Mouse (Mus musculus): ENCODE measurements around the gene Pgap2.
"Not testable (repeated sequence)": the region's sequence is repeated elsewhere in the genome, so short reads cannot be mapped to it uniquely, and the experiment has no call there.

The Pgap2 gene

GRCm38 (mm10) chr7:102242917-102243316, 32.9 kb downstream of the Pgap2 start:
- DNase-seq: no peak

GRCm38 (mm10) chr7:102243870-102244269, 33.9 kb downstream of the Pgap2 start:
- peak; percentile 58 for DNase-seq

DNA sequence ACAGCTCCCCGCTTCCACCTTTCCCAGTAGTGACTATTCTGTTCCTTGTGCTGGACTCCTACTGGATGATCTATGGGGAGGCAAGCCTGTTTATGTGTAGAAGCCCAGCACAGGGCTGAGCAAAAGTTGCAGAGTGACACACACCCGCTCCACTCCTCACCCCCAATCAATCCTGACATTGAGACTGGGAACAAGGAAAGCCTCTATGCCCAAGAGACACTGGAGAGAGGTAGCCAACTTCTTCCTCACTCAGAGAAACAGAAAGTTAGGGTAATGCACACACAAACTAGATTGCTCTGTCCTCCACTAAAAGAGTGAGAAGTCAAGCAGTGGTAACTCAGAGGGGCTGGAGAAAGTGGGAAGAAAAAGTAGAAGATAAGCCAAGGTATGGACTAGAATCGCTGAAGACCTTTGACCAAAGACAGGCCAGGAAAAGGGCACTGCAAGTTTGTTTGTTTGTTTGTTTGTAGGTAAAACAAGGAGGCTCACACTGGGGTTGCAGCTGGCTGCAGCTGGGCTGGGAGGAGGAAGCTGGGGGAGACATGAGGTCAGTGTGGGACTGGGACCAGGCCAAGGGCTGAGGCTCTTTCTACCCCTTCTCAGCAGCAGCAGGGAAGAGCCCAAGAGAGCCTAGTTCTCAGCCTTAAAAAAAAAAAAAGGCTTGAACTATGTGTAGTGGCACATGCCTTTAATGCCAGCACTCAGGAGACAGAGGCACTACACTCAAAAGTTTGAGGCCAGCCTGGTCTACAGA, 35.0 kb downstream of the Pgap2 start:
- peak; percentile 76 for DNase-seq

GRCm38 (mm10) chr7:102245775-102246174, 35.8 kb downstream of the Pgap2 start:
- peak; percentile 71 for DNase-seq

- DNase-seq: no peak
These were observed 36.3 kb downstream of the Pgap2 start for GRCm38 (mm10) chr7:102246265-102246664.

- DNase-seq: peak; percentile 46
These were observed 37.2 kb downstream of the Pgap2 start for GRCm38 (mm10) chr7:102246956-102247797.

DNA sequence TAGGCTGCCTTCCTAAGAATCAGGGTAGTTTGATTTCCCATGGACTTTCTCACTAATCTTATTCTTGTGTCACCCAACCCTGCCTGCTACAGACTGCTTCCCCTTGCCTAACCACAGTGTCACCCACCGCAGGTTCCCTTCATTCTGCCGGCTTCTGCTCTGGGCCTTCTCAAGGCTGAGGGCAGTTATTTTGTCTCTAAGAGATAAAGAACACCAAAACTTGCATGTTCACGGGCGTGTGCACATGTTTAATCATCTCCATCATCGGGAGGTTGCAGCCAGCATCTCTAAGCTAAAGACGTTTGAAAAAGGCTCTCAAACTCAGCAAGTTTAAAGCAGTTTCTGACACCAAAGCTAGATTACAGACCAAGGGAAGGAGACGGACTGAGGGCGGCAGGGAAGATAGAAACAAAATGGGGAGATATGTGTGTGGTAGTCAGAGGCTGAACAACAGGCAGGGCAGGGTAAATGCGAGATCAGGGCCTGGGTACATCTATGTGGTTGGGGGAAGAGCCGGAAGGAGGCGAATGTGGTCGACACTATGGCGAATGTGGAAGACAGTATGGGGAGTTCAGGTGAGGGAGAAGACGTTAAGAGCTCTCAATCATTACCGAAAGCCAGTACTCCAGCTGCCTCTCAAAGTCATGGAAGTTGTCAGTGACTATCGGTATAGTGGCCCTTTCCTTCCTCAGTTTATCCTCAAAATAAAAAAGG, 38.8 kb downstream of the Pgap2 start:
- no peak for DNase-seq

DNA sequence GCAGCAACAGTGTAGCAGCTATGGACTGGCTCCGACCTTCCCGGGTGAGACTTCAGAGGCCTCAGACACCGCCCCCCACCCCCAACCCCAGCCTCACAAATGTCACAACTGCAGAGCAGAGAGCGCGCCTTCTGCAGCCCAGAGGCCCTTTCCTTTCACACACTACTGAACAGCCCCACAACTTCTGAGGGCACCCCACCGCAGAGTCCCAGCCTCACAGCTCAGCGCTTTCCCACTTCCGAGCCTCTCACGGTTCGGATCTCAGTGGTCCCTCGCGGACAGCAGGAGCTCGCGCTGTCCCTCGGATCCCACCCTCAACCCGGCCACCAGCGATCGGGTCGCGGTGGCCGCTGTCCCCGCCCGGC, 39.5 kb downstream of the Pgap2 start:
- DNase-seq: peak; percentile 65

DNA sequence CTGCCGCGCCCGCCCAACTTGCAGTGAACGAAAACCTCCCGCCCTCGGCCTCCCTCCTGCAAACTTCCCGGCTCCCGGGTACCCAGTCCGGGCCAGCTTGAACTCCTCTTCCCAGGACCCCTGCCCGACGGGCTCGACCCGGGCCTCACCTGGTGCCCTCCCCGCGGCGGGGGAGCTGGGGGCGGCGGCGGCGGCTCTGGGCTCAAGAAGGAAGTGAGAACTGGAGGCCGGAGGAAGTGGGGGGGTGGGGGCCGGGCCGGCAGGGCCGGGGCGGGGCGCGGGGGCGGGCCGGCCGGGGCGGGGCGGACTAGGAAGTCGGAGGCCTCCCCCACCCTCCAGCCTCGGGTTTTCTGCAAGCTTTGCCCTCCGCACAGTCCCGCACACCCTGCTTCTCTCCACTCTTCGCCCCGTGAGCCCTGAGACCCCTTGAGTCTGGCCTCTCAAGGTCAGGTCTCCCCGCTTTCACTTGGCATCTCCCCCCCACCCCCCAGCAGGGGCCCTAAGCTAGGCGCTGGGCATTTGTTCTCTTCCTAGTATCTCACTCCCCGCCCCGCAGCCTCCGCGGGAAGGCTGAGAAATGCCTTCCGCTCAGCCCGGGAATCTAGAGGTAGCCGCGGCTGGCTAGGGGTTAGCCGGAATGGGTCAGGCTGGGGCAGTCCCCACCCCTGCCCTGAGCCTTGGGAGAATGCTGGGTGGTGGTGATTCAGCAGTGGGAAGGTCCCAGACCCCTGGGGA, 40.1 kb downstream of the Pgap2 start:
- DNase-seq: peak; percentile 90

DNA sequence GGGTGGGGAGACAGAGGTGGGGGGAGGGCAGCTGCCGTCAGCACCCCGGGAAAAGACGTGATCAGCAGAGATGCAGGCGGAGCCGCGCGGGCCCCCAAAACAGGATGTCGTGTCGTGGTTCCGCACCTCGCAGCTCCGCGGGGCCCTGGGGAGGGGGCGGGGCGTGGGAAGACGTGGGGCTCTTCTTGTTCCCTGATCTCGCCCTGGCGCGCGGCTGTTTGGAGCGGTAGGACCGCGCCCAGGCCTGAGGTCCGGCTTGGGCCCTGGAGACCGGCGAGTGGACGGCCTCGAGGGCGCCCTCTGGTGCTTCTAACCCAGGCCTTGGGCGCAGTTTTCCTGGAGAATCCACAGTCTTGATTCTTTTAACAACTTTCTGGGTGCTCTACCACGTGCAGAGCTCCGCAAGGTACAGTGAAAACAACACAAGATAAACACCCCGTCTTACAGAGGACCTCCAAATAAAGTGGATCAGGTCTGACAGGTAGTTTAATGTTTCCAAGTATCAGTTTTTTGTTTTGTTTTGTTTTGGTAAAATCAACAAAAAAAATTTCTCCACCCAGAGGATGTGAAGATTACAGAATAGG, 40.7 kb downstream of the Pgap2 start:
- peak; percentile 95 for DNase-seq

DNA sequence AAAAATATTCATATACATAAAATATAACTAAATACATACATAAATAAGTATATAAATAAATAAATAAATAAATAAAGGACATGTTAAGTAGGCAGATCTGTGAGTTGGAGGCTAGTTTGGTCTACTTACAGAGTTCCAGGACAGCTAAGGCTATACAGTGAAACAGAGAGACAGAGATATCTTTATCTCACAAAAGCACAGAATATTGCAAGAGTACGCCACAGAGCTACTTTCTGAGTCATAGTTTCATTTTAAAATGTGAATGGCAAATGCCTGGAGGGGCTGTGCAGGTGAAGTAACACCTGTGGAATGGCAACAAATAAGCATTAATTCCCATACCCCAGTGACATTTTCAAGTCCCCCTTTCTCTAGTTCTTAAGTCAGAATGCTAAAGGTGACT, 43.6 kb downstream of the Pgap2 start:
- DNase-seq: no peak

- no peak for DNase-seq
These were observed 45.9 kb downstream of the Pgap2 start, which contains the start of gene Rhog for GRCm38 (mm10) chr7:102255954-102256353. TSS of gene Rhog (minus strand) at chr7:102256054.

DNA sequence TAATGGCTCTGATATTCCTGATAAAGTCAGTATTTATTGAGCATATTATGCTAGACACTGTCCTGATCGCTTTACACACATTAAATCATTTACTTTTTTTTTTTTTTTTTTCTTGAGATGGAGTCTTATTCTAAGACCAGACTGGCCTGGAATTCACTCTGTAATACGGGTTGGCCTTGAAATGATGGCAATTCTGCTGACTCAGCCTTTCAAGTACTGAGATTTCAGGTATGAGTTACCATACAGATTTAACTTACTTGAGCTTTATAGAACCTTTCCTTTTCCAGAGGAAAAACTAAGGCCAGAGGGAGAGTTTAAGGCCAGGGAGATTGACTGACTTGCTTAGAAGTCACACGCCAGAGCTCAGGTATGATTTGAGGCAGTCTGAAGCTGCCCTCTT, 46.6 kb downstream of the Pgap2 start:
- DNase-seq: no peak

DNA sequence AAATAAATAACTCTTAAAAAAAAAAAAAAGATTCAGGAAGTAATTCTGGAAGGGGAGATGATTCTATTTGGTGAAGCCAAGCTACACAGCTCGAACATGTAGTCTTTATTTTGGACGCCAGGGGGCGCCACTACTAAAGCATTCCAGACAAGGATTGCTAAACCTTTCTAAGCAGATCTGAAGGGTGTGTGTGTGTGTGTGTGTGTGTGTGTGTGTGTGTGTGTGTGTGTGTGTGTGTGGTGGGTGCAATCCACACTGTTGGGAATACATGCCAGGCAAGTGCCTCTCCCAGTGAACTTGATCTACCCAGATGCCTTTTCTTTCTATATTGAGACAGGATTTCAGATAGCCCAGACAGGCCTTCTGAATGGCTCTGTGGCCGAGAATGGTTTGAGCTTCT, 48.2 kb downstream of the Pgap2 start:
- DNase-seq: peak; percentile 90

GRCm38 (mm10) chr7:102258753-102259152, 48.7 kb downstream of the Pgap2 start:
- DNase-seq: no peak

GRCm38 (mm10) chr7:102259716-102260479, 49.9 kb downstream of the Pgap2 start:
- no peak for DNase-seq

DNA sequence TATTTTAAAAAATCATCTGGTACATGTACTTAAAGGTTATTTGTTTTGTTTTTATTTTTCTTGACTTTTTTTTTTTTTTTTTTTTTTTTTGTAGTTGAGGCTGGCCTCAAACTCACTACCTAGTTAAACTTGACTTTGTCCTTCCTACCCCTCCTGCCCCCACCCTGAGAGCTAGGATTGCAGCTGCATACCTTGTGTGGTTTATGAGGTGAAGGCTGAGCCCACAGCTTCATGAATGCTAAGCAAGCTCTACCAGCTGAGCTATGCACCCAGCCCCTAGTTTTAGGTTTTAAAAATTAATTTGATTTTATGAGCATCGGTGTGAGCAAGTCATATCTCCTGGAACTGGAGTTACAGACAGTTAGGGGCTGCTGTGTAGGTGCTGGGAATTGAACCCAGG, 50.5 kb downstream of the Pgap2 start:
- no peak for DNase-seq

DNA sequence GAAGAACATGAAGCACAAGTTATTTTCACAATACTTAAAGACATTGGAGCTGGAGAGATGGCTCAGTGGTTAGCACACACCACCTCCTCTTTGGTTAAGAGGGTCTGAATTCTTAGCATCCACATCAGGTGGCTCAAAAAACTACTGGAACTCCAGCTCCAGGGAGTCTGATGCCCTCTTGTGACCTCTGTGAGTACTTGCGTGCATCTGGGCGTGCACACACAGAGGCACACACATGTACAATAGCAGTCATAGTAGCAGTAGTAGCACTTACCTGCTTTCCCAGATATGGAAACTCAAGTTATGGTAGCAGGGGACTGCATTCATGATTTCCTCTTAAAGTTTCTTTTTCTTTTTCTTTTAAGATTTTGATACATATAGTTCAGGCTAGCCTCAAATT, 53.0 kb downstream of the Pgap2 start:
- DNase-seq: no peak

- not testable (repeated sequence) for DNase-seq
These were observed 56.0 kb downstream of the Pgap2 start for GRCm38 (mm10) chr7:102266021-102266400.

- DNase-seq: peak; percentile 22
These were observed 56.5 kb downstream of the Pgap2 start for GRCm38 (mm10) chr7:102266401-102267042.

DNA sequence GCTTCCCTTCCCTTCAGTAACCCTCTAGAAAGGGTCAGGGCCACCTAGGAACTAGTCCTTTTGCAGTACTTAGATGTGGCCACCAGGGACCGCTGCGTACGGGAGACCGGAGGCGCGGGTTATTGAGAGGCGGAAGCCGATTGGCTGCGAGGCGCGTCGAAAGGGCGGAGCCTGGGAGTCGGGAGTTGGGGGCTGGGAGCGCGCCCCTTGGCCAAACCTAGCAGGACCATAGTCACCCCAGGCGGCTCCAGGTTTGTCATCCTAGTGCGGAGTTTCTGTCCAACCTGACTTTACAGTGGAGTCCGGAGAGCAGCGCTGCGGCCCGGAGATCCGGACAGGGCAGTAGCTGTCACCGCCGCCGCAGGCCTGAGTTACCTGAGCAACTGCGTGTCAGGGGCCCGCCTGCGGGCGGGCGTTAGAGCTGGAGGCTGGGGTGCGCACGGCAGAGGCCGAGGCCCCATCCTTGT, 57.1 kb downstream of the Pgap2 start:
- DNase-seq: peak; percentile 97

Data from kidney, postnatal 10 days (tissue).